Mouse (Mus musculus): ENCODE measurements around the gene Cyp2c70. TPM values are rescaled to one million over a fixed set of nuclear protein-coding genes. Genes with fewer than 3 reads are reported as not detected.

Cyp2c70 gene
- total RNA-seq, 2 experiments from 2014 or later: 1.5 to 1.8 TPM

Other genes starting within 250 kb of the Cyp2c70 start
- gene Cyp2c37, start 194.9 kb downstream of the Cyp2c70 start, total RNA-seq (2021): not detected
- not detected for gene Cyp2c54, start 113.5 kb downstream of the Cyp2c70 start, total RNA-seq (2021)
- not detected for gene Cyp2c50, start 97.6 kb downstream of the Cyp2c70 start, total RNA-seq (2021)
- gene Pdlim1, start 84.5 kb upstream of the Cyp2c70 start, total RNA-seq (2021): 10 to 100 TPM; 15.0 to 15.8 TPM